Comparison of ENCODE assay signal across 8 mouse cellular contexts in genomic region chr1:59763164-59763768, GRCm38 (mm10). TPM values are rescaled to one million over a fixed set of nuclear protein-coding genes. Genes with fewer than 3 reads are reported as not detected.
A peak's percentile ranks its signal among the peaks of the same experiment; 100 is the strongest.
DNase-seq lines count a peak whose midpoint lies in the region; ATAC-seq and TF ChIP-seq lines count a peak whose summit lies in the region.

Gene Bmpr2 (plus strand): TSS chr1:59763400.

- no peaks in the 10 kb centered on the region for H3K9me3 ChIP-seq in ES-Bruce4 (replicated peaks; ENCODE audit: control insufficient read depth, insufficient read depth, low read length, poor library complexity, severe bottlenecking)
- H3K9me3 ChIP-seq in forebrain, embryonic 13.5 days (replicated peaks): no peaks in the 10 kb centered on the region
- H3K9me3 ChIP-seq in heart, postnatal 0 days (replicated peaks; ENCODE audit: control insufficient read depth, low read length): no peaks in the 10 kb centered on the region
- H3K9me3 ChIP-seq in liver, embryonic 15.5 days (replicated peaks): no peaks in the 10 kb centered on the region
- H3K9me3 ChIP-seq in neural tube, embryonic 11.5 days (ENCODE audit: control insufficient read depth, low read length): no peaks in the 10 kb centered on the region
- H3K9me3 ChIP-seq in stomach, embryonic 16.5 days (replicated peaks; ENCODE audit: control insufficient read depth, low read length): no peaks in the 10 kb centered on the region

- no peaks in the 10 kb centered on the region for H3K27me3 ChIP-seq in ES-Bruce4 (ENCODE audit: control insufficient read depth, insufficient read depth, low read length, poor library complexity, severe bottlenecking)
- H3K27me3 ChIP-seq in forebrain, embryonic 13.5 days: no peaks in the 10 kb centered on the region
- no peaks in the 10 kb centered on the region for H3K27me3 ChIP-seq in heart, postnatal 0 days (ENCODE audit: control insufficient read depth, insufficient read depth, low read length)
- H3K27me3 ChIP-seq in liver, embryonic 15.5 days: peaks cover 13% of the 10 kb centered on the region
- no peaks in the 10 kb centered on the region for H3K27me3 ChIP-seq in neural tube, embryonic 11.5 days (ENCODE audit: control insufficient read depth, insufficient read depth, low read length)
- no peaks in the 10 kb centered on the region for H3K27me3 ChIP-seq in stomach, embryonic 16.5 days (ENCODE audit: control insufficient read depth, insufficient read depth, low read length)

- no peak for TF ChIP-seq CTCF in ES-Bruce4 (IDR thresholded peaks at IDR 0.05; ENCODE audit: low read depth, low read length)
- TF ChIP-seq CTCF in heart, postnatal 0 days (IDR thresholded peaks at IDR 0.05; ENCODE audit: low read depth): peak; percentile 32

- H3K4me3 ChIP-seq in ES-Bruce4 (ENCODE audit: low read depth, low read length): peak within 1 kb of the TSS; percentile 84
- peak within 1 kb of the TSS; percentile 86 for H3K4me3 ChIP-seq in forebrain, embryonic 13.5 days
- H3K4me3 ChIP-seq in heart, postnatal 0 days (ENCODE audit: low read depth, low read length): peak within 1 kb of the TSS; percentile 89
- peak within 1 kb of the TSS; percentile 73 for H3K4me3 ChIP-seq in liver, embryonic 15.5 days (replicated peaks)
- H3K4me3 ChIP-seq in neural tube, embryonic 11.5 days (ENCODE audit: low read depth, low read length): peak within 1 kb of the TSS; percentile 58
- H3K4me3 ChIP-seq in stomach, embryonic 16.5 days (replicated peaks; ENCODE audit: low read length): peak within 1 kb of the TSS; percentile 78

- peak within 1 kb of the TSS; percentile 81 for H3K4me2 ChIP-seq in forebrain, embryonic 13.5 days
- H3K4me2 ChIP-seq in heart, postnatal 0 days (ENCODE audit: low read depth, low read length): peak within 1 kb of the TSS; percentile 77
- H3K4me2 ChIP-seq in liver, embryonic 15.5 days: peak within 1 kb of the TSS; percentile 99
- peak within 1 kb of the TSS; percentile 77 for H3K4me2 ChIP-seq in neural tube, embryonic 11.5 days (ENCODE audit: low read depth)
- peak within 1 kb of the TSS; percentile 90 for H3K4me2 ChIP-seq in stomach, embryonic 16.5 days (ENCODE audit: low read depth, low read length)

- H3K9ac ChIP-seq in ES-Bruce4 (ENCODE audit: low read depth, poor library complexity, severe bottlenecking): peak within 1 kb of the TSS; percentile 89
- H3K9ac ChIP-seq in forebrain, embryonic 13.5 days: peak within 1 kb of the TSS; percentile 94
- peak within 1 kb of the TSS; percentile 96 for H3K9ac ChIP-seq in heart, postnatal 0 days (replicated peaks; ENCODE audit: low read depth, low read length)
- H3K9ac ChIP-seq in liver, embryonic 15.5 days: peak within 1 kb of the TSS; percentile 79
- peak within 1 kb of the TSS; percentile 97 for H3K9ac ChIP-seq in neural tube, embryonic 11.5 days (ENCODE audit: low read length)
- peak within 1 kb of the TSS; percentile 95 for H3K9ac ChIP-seq in stomach, embryonic 16.5 days (ENCODE audit: low read length)

- peak; percentile 86 for DNase-seq in heart, postnatal 0 days (ENCODE audit: low spot score)
- DNase-seq in kidney, postnatal 36 days: peak; percentile 93 to 96
- peak; percentile 90 for DNase-seq in neural tube, embryonic 11.5 days (ENCODE audit: low spot score)

- peak; percentile 85 for ATAC-seq in cerebellum, adult (ENCODE audit: insufficient number of reproducible peaks, low FRiP score, low TSS enrichment)
- peak; percentile 94 for ATAC-seq in forebrain, embryonic 13.5 days
- ATAC-seq in heart, postnatal 0 days (ENCODE audit: insufficient read depth, low read depth): peak; percentile 91
- ATAC-seq in liver, embryonic 15.5 days (ENCODE audit: insufficient read depth): peak; percentile 88
- ATAC-seq in neural tube, embryonic 11.5 days (ENCODE audit: insufficient read depth, low FRiP score, low TSS enrichment): peak; percentile 94
- peak; percentile 93 for ATAC-seq in stomach, embryonic 16.5 days (ENCODE audit: insufficient read depth, low FRiP score)

- no peaks in the 10 kb centered on the region for H3K4me1 ChIP-seq in ES-Bruce4 (ENCODE audit: control insufficient read depth, insufficient read depth, low read length)
- H3K4me1 ChIP-seq in forebrain, embryonic 13.5 days: peaks cover 28% of the 10 kb centered on the region
- H3K4me1 ChIP-seq in heart, postnatal 0 days (ENCODE audit: control insufficient read depth, insufficient read depth): peaks cover 14% of the 10 kb centered on the region
- peaks cover 23% of the 10 kb centered on the region for H3K4me1 ChIP-seq in liver, embryonic 15.5 days (replicated peaks)
- peaks cover 6% of the 10 kb centered on the region for H3K4me1 ChIP-seq in neural tube, embryonic 11.5 days (ENCODE audit: control insufficient read depth, insufficient read depth, low read length)
- peaks cover 9% of the 10 kb centered on the region; the same call in 1 of the 2 replicates for H3K4me1 ChIP-seq in stomach, embryonic 16.5 days (ENCODE audit: control insufficient read depth, insufficient read depth, low read length)

- peak within 1 kb of the TSS; percentile 60 for H3K27ac ChIP-seq in ES-Bruce4 (ENCODE audit: insufficient read depth, low read length)
- H3K27ac ChIP-seq in forebrain, embryonic 13.5 days: peak within 1 kb of the TSS; percentile 98
- peak within 1 kb of the TSS; percentile 97 for H3K27ac ChIP-seq in heart, postnatal 0 days (ENCODE audit: low read depth)
- peak within 1 kb of the TSS; percentile 85 for H3K27ac ChIP-seq in liver, embryonic 15.5 days (replicated peaks)
- H3K27ac ChIP-seq in neural tube, embryonic 11.5 days (ENCODE audit: low read depth, low read length): peak within 1 kb of the TSS; percentile 99
- peak within 1 kb of the TSS; percentile 99 for H3K27ac ChIP-seq in stomach, embryonic 16.5 days (ENCODE audit: low read length)

- peak; percentile 84 for TF ChIP-seq POLR2A in ES-Bruce4 (IDR thresholded peaks at IDR 0.05; ENCODE audit: insufficient read depth, low read length)

- no peaks in the 10 kb centered on the region for H3K36me3 ChIP-seq in ES-Bruce4 (ENCODE audit: control insufficient read depth, insufficient read depth, low read length, poor library complexity, severe bottlenecking)
- H3K36me3 ChIP-seq in forebrain, embryonic 13.5 days (ENCODE audit: poor library complexity, severe bottlenecking): no peaks in the 10 kb centered on the region; the same call in 1 of the 2 replicates
- no peaks in the 10 kb centered on the region for H3K36me3 ChIP-seq in heart, postnatal 0 days (replicated peaks; ENCODE audit: control insufficient read depth, insufficient read depth, low read length)
- H3K36me3 ChIP-seq in liver, embryonic 15.5 days (replicated peaks): no peaks in the 10 kb centered on the region
- H3K36me3 ChIP-seq in neural tube, embryonic 11.5 days (ENCODE audit: control insufficient read depth, insufficient read depth, low read length): no peaks in the 10 kb centered on the region
- no peaks in the 10 kb centered on the region for H3K36me3 ChIP-seq in stomach, embryonic 16.5 days (ENCODE audit: control insufficient read depth, insufficient read depth, low read length)

- WGBS in forebrain, embryonic 13.5 days: 0% methylated on average over 51 of the region's 75 CpGs
- 0% methylated on average over 49 of the region's 75 CpGs for WGBS in heart, postnatal 0 days
- under 1% methylated on average over 51 of the region's 75 CpGs for WGBS in liver, embryonic 15.5 days (ENCODE audit: insufficient replicate concordance)
- under 1% methylated on average over 61 of the region's 75 CpGs for WGBS in neural tube, embryonic 11.5 days
- under 1% methylated on average over 75 of the region's 75 CpGs for WGBS in stomach, embryonic 16.5 days

- TF ChIP-seq EP300 in ES-Bruce4 (IDR thresholded peaks at IDR 0.05; ENCODE audit: insufficient read depth, low read depth, low read length): no peak
- no peak for TF ChIP-seq EP300 in heart, postnatal 0 days (IDR thresholded peaks at IDR 0.05; ENCODE audit: low read depth)

RNA-seq across cellular contexts. Expression of gene Bmpr2, which starts in this region (rescaled TPM):
- polyA plus RNA-seq in ES-Bruce4 (2011; ENCODE audit: insufficient read depth, insufficient read length, low read depth, missing spikeins): 28.5 and 29.2 TPM in 2 replicates
- polyA plus RNA-seq in forebrain, embryonic 13.5 days (2015; fragmentation: Nextera tagmentation; extraction: Ambion mirVana): 12.4 and 12.6 TPM in 2 replicates
- total RNA-seq in heart, postnatal 0 days (2014; rRNA removed; ENCODE audit: low replicate concordance): 30.5 and 38.5 TPM in 2 replicates
- 5.3 and 6.1 TPM in 2 replicates for polyA plus RNA-seq in heart, postnatal 0 days (2015; fragmentation: Nextera tagmentation; extraction: Ambion mirVana)
- polyA plus RNA-seq in liver, embryonic 15.5 days (2015; fragmentation: Nextera tagmentation; extraction: Ambion mirVana): 0.88 and 0.90 TPM in 2 replicates
- polyA plus RNA-seq in neural tube, embryonic 11.5 days (2014; fragmentation: Nextera tagmentation; extraction: Ambion mirVana): 12.7 and 14.3 TPM in 2 replicates
- polyA plus RNA-seq in stomach, embryonic 16.5 days (2015; fragmentation: Nextera tagmentation; extraction: Ambion mirVana): 7.1 and 7.9 TPM in 2 replicates

Comparison
In these comparisons a context has a peak if more than half of its experiments do, and no peak if none do; other contexts are left out.
1. Peak in every context shown above with its lines: DNase-seq, ATAC-seq, H3K4me3 ChIP-seq and H3K27ac ChIP-seq.
2. Peak in ATAC-seq, H3K4me3 ChIP-seq, H3K27ac ChIP-seq, H3K9ac ChIP-seq and H3K4me2 ChIP-seq in liver, embryonic 15.5 days; RNA of the gene not detected or under 1 TPM.